Mouse (Mus musculus): ENCODE results near the gene Msh6.
A peak's percentile ranks its signal among the peaks of the same experiment; 100 is the strongest.

DNA sequence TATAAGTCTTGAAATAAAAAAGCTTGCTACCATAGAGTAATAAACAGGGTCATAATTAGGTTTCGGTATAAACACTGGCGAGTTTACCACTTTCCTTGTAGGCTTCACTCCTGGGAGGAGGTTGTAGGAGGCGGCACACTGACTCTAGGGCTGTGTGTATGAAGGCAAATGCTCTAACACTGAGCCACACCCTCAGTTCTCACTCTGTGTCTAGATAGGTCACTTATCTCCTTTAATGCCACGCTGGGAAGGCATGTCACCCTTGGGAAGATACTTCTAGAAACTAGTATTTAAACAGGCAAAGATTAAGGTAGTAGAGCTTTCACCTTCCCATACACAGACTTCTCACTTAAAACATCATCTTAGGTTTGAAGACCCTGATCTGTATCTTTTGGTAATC lies 59.6 kb downstream of the Msh6 start:
- TF ChIP-seq POLR2AphosphoS5 (IDR thresholded peaks at IDR 0.05; ENCODE audit: borderline replicate concordance, low read depth, low read length) (no peak), HCFC1 (IDR thresholded peaks at IDR 0.05; ENCODE audit: low read depth, low read length) (no peak), TBP (IDR thresholded peaks at IDR 0.05; ENCODE audit: low read depth, low read length) (no peak), MAX (IDR thresholded peaks at IDR 0.05; ENCODE audit: low read length) (peak; percentile 39; the same call in 1 of the 2 replicates), ZNF384 (IDR thresholded peaks at IDR 0.05; ENCODE audit: low read depth, low read length) (no peak), CTCF (IDR thresholded peaks at IDR 0.05 in 2 of 3, conservative IDR thresholded peaks at IDR 0.05 in 1 of 3; ENCODE audit: control insufficient read depth in 1 of 3, insufficient read depth in 1 of 3, low read depth in 2 of 3, low read length in 3 of 3, poor library complexity in 1 of 3, severe bottlenecking in 1 of 3) (no peak), SMC3 (IDR thresholded peaks at IDR 0.05; ENCODE audit: low read depth, low read length) (no peak), NELFE (IDR thresholded peaks at IDR 0.05; ENCODE audit: low read depth, low read length) (no peak), NRF1 (IDR thresholded peaks at IDR 0.05; ENCODE audit: insufficient read depth, low read depth, low read length, poor library complexity, severe bottlenecking) (no peak), GATA1 (IDR thresholded peaks at IDR 0.05; ENCODE audit: low read depth, low read length) (peak; percentile 48), POLR2A (IDR thresholded peaks at IDR 0.05; ENCODE audit: control insufficient read depth in 1 of 2, insufficient read depth in 1 of 2, low read depth in 1 of 2, low read length in 2 of 2, poor library complexity in 1 of 2) (no peak)

Measured in MEL (cell line).